Mouse (Mus musculus): ENCODE results near the gene Megf11. TPM values are rescaled to one million over a fixed set of nuclear protein-coding genes. Genes with fewer than 3 reads are reported as not detected.
A peak's percentile ranks its signal among the peaks of the same experiment; 100 is the strongest.

Gene Megf11
- total and polyA plus RNA-seq, 3 experiments: 0.08 to 0.93 TPM; not detected in 1

- H3K79me2 ChIP-seq (ENCODE audit: control insufficient read depth, insufficient read depth, low read length, poor library complexity): no peaks in the 10 kb centered on the region
- H3K4me3 ChIP-seq (ENCODE audit: control insufficient read depth in 1 of 2, insufficient read depth in 1 of 2, low read depth in 2 of 2, low read length in 2 of 2): no peak overlapping the region
- TF ChIP-seq POLR2A (IDR thresholded peaks at IDR 0.05; ENCODE audit: control insufficient read depth in 1 of 2, insufficient read depth in 1 of 2, low read depth in 1 of 2, low read length in 2 of 2, poor library complexity in 1 of 2) (no peak), TBP (IDR thresholded peaks at IDR 0.05; ENCODE audit: low read depth, low read length) (no peak), BHLHE40 (IDR thresholded peaks at IDR 0.05; ENCODE audit: borderline replicate concordance, low read depth, low read length) (no peak), USF1 (IDR thresholded peaks at IDR 0.05; ENCODE audit: low read depth, low read length) (0 out of 2 replicates have a peak, but pooled peaks have one; percentile 24), CTCF (IDR thresholded peaks at IDR 0.05 in 2 of 3, conservative IDR thresholded peaks at IDR 0.05 in 1 of 3; ENCODE audit: control insufficient read depth in 1 of 3, insufficient read depth in 1 of 3, low read depth in 2 of 3, low read length in 3 of 3, poor library complexity in 1 of 3, severe bottlenecking in 1 of 3) (no peak), HCFC1 (IDR thresholded peaks at IDR 0.05; ENCODE audit: low read depth, low read length) (no peak), ZKSCAN1 (IDR thresholded peaks at IDR 0.05; ENCODE audit: low read depth, low read length) (no peak), RCOR1 (IDR thresholded peaks at IDR 0.05; ENCODE audit: low read depth, low read length) (no peak)
- H3K27me3 ChIP-seq (ENCODE audit: control insufficient read depth in 1 of 2, insufficient read depth in 2 of 2, low read length in 2 of 2): peaks cover 0 to 9% of the 10 kb centered on the region in 2 experiments; a peak in 3 of 4 replicates
- H3K36me3 ChIP-seq (ENCODE audit: control insufficient read depth in 1 of 2, insufficient read depth in 2 of 2, low read length in 2 of 2): no peaks in the 10 kb centered on the region
- no peaks in the 10 kb centered on the region for H3K4me1 ChIP-seq (ENCODE audit: control insufficient read depth in 1 of 2, insufficient read depth in 2 of 2, low read length in 2 of 2)
- no peaks in the 10 kb centered on the region for H3K9me3 ChIP-seq (replicated peaks; ENCODE audit: insufficient read depth, low read length)
- H3K27ac ChIP-seq (ENCODE audit: control insufficient read depth, low read depth, low read length): no peak overlapping the region
- DNase-seq (ENCODE audit: low read depth, low spot score): no peak
- H3K9ac ChIP-seq (ENCODE audit: control insufficient read depth, low read depth, low read length, poor library complexity, severe bottlenecking): no peak overlapping the region
These were observed 134.7 kb downstream of the Megf11 start for GRCm38 (mm10) chr9:64519921-64520746.

GRCm38 (mm10) chr9:64520747-64521283 lies 135.4 kb downstream of the Megf11 start:
- TF ChIP-seq HCFC1 (IDR thresholded peaks at IDR 0.05; ENCODE audit: low read depth, low read length) (no peak), MYC (IDR thresholded peaks at IDR 0.05; ENCODE audit: low read depth, low read length) (no peak), GABPA (IDR thresholded peaks at IDR 0.05; ENCODE audit: low read depth, low read length) (no peak), MAX (IDR thresholded peaks at IDR 0.05; ENCODE audit: low read length) (no peak), UBTF (IDR thresholded peaks at IDR 0.05; ENCODE audit: borderline replicate concordance, insufficient read depth, low read depth, low read length) (no peak), POLR2AphosphoS2 (IDR thresholded peaks at IDR 0.05; ENCODE audit: low read length) (no peak), CHD1 (IDR thresholded peaks at IDR 0.05; ENCODE audit: low read depth, low read length) (no peak), ELF1 (IDR thresholded peaks at IDR 0.05; ENCODE audit: low read depth, low read length) (no peak), ETS1 (IDR thresholded peaks at IDR 0.05; ENCODE audit: low read depth, low read length) (no peak), TAL1 (IDR thresholded peaks at IDR 0.05; ENCODE audit: low read length) (no peak), KAT2A (conservative IDR thresholded peaks at IDR 0.05; ENCODE audit: low read depth, low read length) (no peak), ZNF384 (IDR thresholded peaks at IDR 0.05; ENCODE audit: low read depth, low read length) (no peak), USF2 (IDR thresholded peaks at IDR 0.05; ENCODE audit: borderline replicate concordance in 1 of 2, insufficient read depth in 1 of 2, low read depth in 1 of 2, low read length in 2 of 2) (no peak), E2F4 (IDR thresholded peaks at IDR 0.05; ENCODE audit: borderline replicate concordance, low read depth, low read length) (no peak), SIN3A (IDR thresholded peaks at IDR 0.05; ENCODE audit: low read length) (no peak), CHD2 (IDR thresholded peaks at IDR 0.05; ENCODE audit: low read length) (no peak)
- Histone ChIP-seq H3K4me3 (ENCODE audit: control insufficient read depth in 1 of 2, insufficient read depth in 1 of 2, low read depth in 2 of 2, low read length in 2 of 2) (no peak overlapping the region), H3K9ac (ENCODE audit: control insufficient read depth, low read depth, low read length, poor library complexity, severe bottlenecking) (no peak overlapping the region), H3K36me3 (ENCODE audit: control insufficient read depth in 1 of 2, insufficient read depth in 2 of 2, low read length in 2 of 2) (no peaks in the 10 kb centered on the region), H3K4me1 (ENCODE audit: control insufficient read depth in 1 of 2, insufficient read depth in 2 of 2, low read length in 2 of 2) (no peaks in the 10 kb centered on the region), H3K9me3 (replicated peaks; ENCODE audit: insufficient read depth, low read length) (no peaks in the 10 kb centered on the region), H3K79me2 (ENCODE audit: control insufficient read depth, insufficient read depth, low read length, poor library complexity) (no peaks in the 10 kb centered on the region), H3K27me3 (ENCODE audit: control insufficient read depth in 1 of 2, insufficient read depth in 2 of 2, low read length in 2 of 2) (peaks cover 4 to 7% of the 10 kb centered on the region in 2 experiments; a peak in 3 of 4 replicates), H3K27ac (ENCODE audit: control insufficient read depth, low read depth, low read length) (no peak overlapping the region)
- no peak for DNase-seq (ENCODE audit: low read depth, low spot score)
